Mouse (Mus musculus) ES-Bruce4 (cell line): ENCODE measurements around the gene Gm3488.
"Not testable (repeated sequence)": the region's sequence is repeated elsewhere in the genome, so short reads cannot be mapped to it uniquely, and the experiment has no call there.

Source experiments
- CTCF ChIP-seq: IDR thresholded peaks from one replicate; pipeline ENCODE4 v1.8.1; 2011; ENCODE audit warnings: low read depth, low read length
- POLR2A ChIP-seq: IDR thresholded peaks from one replicate; pipeline ENCODE4 v1.8.1; 2011; ENCODE audit warnings: low read length; ENCODE audit not compliant: insufficient read depth

DNA sequence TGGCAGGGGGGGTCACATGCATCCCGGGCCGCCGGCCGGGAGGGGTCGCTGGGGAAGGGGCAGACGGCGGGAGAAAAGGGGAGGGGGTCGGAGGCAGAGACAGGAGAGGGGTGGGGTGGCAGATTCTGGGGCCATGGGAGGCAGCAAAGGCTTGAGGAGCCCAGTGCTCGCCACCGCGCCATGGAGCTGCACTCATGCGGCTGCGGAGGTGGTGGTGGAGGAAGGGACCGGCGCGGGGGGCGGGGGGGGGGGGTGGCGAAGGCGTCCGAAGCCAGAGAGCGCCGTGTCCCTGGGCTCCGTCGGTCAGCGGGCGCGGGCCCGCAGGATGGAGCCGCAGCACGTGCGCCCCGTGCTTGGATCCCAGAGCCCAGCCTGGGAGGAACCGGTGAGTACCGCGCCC, at the start of gene Gm3488:
- not testable (repeated sequence) for TF ChIP-seq CTCF, POLR2A
